Mouse (Mus musculus): ENCODE results near the gene 4931414P19Rik.

4931414P19Rik gene

GRCm38 (mm10) chr14:54605752-54606321 is at the start of gene 4931414P19Rik:
4931414P19Rik (minus strand) TSS chr14:54605993.
- peak; percentile 69 for DNase-seq (ENCODE audit: low spot score)

GRCm38 (mm10) chr14:54653496-54653895 is 47.7 kb upstream of the 4931414P19Rik start:
- peak; percentile 73 for DNase-seq (ENCODE audit: low spot score)

- DNase-seq (ENCODE audit: low spot score) = no peak
Measured at GRCm38 (mm10) chr14:54652787-54653186, 47.0 kb upstream of the 4931414P19Rik start.

GRCm38 (mm10) chr14:54651556-54651955 is 45.8 kb upstream of the 4931414P19Rik start:
- DNase-seq (ENCODE audit: low spot score) = no peak

- peak; percentile 71 for DNase-seq (ENCODE audit: low spot score)
Measured at GRCm38 (mm10) chr14:54650621-54651454, 45.0 kb upstream of the 4931414P19Rik start.

GRCm38 (mm10) chr14:54647900-54648299 is 42.1 kb upstream of the 4931414P19Rik start:
- no peak for DNase-seq (ENCODE audit: low spot score)

GRCm38 (mm10) chr14:54646898-54647636 is 41.3 kb upstream of the 4931414P19Rik start:
- no peak for DNase-seq (ENCODE audit: low spot score)

GRCm38 (mm10) chr14:54646455-54646854 is 40.7 kb upstream of the 4931414P19Rik start:
- DNase-seq (ENCODE audit: low spot score) = no peak

- DNase-seq (ENCODE audit: low spot score) = no peak
Measured at GRCm38 (mm10) chr14:54644294-54644693, 38.5 kb upstream of the 4931414P19Rik start.

- DNase-seq (ENCODE audit: low spot score) = no peak
Measured at GRCm38 (mm10) chr14:54643011-54643410, 37.2 kb upstream of the 4931414P19Rik start.

- no peak for DNase-seq (ENCODE audit: low spot score)
Measured at GRCm38 (mm10) chr14:54642224-54642944, 36.6 kb upstream of the 4931414P19Rik start.

- peak; percentile 79 for DNase-seq (ENCODE audit: low spot score)
Measured at GRCm38 (mm10) chr14:54641305-54641969, 35.6 kb upstream of the 4931414P19Rik start, which contains the start of gene Cdh24. Cdh24 (minus strand) TSS chr14:54641364.

GRCm38 (mm10) chr14:54640946-54641304 is 35.1 kb upstream of the 4931414P19Rik start, which contains the start of gene Gm17606:
Gm17606 (plus strand) TSS chr14:54640952.
- DNase-seq (ENCODE audit: low spot score) = no peak

- DNase-seq (ENCODE audit: low spot score) = no peak
Measured at GRCm38 (mm10) chr14:54640121-54640520, 34.3 kb upstream of the 4931414P19Rik start.

GRCm38 (mm10) chr14:54638210-54638609 is 32.4 kb upstream of the 4931414P19Rik start:
- no peak for DNase-seq (ENCODE audit: low spot score)

GRCm38 (mm10) chr14:54636954-54637353 is 31.2 kb upstream of the 4931414P19Rik start:
- DNase-seq (ENCODE audit: low spot score) = no peak

- no peak for DNase-seq (ENCODE audit: low spot score)
Measured at GRCm38 (mm10) chr14:54634182-54634581, 28.4 kb upstream of the 4931414P19Rik start.

- DNase-seq (ENCODE audit: low spot score) = no peak
Measured at GRCm38 (mm10) chr14:54632252-54632651, 26.5 kb upstream of the 4931414P19Rik start.

GRCm38 (mm10) chr14:54631240-54631599 is 25.4 kb upstream of the 4931414P19Rik start:
- no peak for DNase-seq (ENCODE audit: low spot score)

- DNase-seq (ENCODE audit: low spot score) = no peak
Measured at GRCm38 (mm10) chr14:54630583-54631239, 24.9 kb upstream of the 4931414P19Rik start.

- no peak for DNase-seq (ENCODE audit: low spot score)
Measured at GRCm38 (mm10) chr14:54629797-54630196, 24.0 kb upstream of the 4931414P19Rik start.

Measured in spleen, adult 12 weeks (tissue).